Mouse (Mus musculus) ovary, postnatal 36 days (tissue): ENCODE data around the gene 4931406P16Rik.
A peak's percentile ranks its signal among the peaks of the same experiment; 100 is the strongest.

Experiments used
- DNase-seq: peaks from one replicate; pipeline ENCODE4 v3.0.0; 2022; ENCODE audit warnings: low spot score, mixed read lengths

Gene 4931406P16Rik

GRCm38 (mm10) chr7:34312786-34313442, 437 bp downstream of the 4931406P16Rik start:
- DNase-seq = no peak

- no peak for DNase-seq
Measured at GRCm38 (mm10) chr7:34309186-34309764, 4.1 kb downstream of the 4931406P16Rik start.

DNA sequence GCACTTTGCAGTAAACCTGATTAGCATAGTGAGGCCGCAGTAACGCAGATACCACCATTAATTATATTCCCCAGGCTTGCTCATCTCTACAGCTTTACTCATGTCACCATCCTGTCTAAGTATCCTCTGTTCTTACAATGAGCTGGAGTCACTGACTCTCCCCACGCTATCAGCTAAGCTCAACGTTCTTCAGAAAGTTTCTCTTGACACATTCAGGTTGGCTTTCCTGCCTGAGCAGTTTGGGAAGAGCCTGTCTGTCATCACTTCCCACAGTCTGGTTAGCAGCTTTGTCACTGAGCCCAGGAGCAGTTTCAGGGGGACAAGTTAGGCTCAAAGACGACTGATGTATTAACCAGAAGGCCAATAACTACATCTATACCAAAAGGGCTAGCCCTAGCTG, 4.8 kb downstream of the 4931406P16Rik start:
- DNase-seq = no peak

GRCm38 (mm10) chr7:34305454-34305853, 7.9 kb downstream of the 4931406P16Rik start:
- no peak for DNase-seq

- DNase-seq = no peak
Measured at GRCm38 (mm10) chr7:34302651-34303050, 10.7 kb downstream of the 4931406P16Rik start.

GRCm38 (mm10) chr7:34301952-34302351, 11.4 kb downstream of the 4931406P16Rik start:
- DNase-seq = no peak

GRCm38 (mm10) chr7:34298818-34299217, 14.5 kb downstream of the 4931406P16Rik start:
- DNase-seq = no peak

DNA sequence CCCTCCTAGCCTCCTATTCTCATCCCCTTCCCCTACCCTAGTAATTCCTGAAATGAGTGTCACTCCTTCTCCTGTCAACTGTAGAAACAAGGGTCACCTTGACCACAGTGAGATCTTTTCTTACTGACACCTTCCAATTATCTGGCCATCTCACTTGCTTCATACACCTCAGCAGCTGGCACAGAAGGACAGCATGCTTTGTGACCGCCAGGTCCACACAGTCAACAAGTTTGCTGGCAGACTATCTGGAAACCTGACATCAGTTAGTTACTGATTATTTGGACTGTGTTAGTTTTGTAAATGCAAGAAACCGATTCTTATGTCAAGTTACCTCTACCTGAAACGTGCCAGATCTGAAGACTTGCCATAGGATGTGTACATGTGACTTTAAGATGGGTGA, 17.2 kb downstream of the 4931406P16Rik start:
- no peak for DNase-seq

GRCm38 (mm10) chr7:34292633-34293032, 20.7 kb downstream of the 4931406P16Rik start:
- no peak for DNase-seq

GRCm38 (mm10) chr7:34291265-34291664, 22.1 kb downstream of the 4931406P16Rik start:
- DNase-seq = no peak

DNA sequence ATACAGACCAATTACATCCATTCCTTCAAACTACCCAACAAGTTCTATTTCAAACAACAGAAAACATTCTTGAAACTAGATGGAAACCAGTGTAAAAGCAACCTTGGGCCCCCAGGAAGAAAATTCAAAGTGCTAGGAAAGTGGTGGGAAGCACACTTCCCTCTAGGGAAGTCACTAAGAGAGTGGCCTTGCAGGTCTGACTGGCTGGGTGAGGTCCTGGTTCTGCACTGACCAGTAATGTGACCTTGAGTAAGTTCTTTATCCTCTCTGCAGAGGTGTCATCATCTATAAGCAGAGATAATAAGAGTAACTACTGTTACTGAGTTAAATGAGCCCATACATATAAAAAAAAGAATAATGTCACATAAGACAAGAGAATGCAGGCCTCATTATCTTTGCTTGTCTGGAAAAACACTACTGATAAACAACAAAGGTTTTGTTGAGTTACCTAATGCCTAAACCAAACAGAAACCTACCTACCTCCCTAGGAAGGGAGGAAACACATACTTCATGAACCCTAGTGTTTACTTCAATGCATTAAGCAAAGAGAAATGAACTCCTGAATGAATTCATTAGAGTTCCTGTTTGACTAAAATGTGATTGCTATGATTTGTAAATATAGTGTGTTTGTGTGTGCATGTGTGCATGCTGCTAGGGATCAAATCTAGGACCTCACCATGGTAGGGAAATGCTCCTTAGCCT, 22.8 kb downstream of the 4931406P16Rik start:
- DNase-seq = no peak

DNA sequence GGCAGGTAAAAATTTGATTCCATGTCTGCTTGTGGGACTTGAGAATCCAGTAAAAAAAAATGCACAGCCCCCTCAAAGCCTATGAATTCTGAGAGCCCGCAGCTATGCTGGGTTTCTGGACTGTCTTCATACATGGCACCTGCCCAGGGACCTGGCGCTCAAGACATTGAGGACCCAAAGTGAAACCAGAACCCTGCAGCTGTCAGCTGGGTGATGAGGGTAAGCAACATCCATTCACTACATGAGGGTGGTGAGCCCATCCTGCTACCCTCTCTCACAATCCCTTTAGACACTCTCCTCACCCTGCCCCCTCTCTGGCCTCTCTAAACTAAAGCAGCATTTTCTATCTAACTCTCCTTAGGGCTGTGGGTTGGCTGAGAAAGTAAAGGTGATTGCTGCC, 35.7 kb downstream of the 4931406P16Rik start:
- DNase-seq = no peak

- no peak for DNase-seq
Measured at GRCm38 (mm10) chr7:34276066-34276465, 37.3 kb downstream of the 4931406P16Rik start.

GRCm38 (mm10) chr7:34272465-34272864, 40.9 kb downstream of the 4931406P16Rik start:
- DNase-seq = no peak

DNA sequence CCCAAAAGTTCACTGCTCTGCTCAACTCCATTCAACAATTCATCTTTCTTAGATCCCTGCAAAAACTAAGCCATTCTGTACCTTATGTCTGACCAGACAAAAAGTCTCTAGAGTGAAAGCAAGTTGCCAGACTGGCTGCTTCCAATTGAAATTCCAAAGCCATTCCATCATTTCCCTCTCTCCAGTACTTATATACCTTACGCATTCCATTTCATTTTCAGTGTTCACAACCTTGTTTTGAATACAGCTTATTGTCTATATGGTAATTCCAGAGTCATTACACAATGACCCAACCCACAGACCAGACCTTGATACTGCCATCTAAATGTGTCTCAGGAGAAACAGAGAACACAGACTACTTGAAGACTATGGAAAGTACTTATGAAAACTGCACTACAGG, 44.9 kb downstream of the 4931406P16Rik start:
- DNase-seq = no peak

DNA sequence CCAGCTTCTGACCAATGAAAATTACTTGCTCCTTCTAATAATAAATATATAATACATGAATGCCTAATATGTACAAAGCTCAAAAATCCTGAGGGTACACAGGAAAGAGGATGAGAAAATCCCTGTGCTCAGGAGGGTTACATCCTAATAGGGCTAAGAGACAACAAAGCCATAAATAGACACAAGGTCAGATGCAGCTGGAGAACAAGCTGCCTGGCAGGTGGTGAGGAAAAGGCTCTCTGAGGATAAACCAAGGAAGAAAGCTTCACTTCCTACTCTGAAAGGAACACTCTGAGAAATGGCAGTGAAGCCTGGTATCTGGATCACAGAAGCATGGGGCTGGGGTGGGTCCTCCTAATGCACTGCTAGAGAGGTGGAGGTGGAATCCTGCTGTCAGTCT, 46.9 kb downstream of the 4931406P16Rik start:
- DNase-seq = no peak

GRCm38 (mm10) chr7:34265876-34266346, 47.4 kb downstream of the 4931406P16Rik start:
- peak; percentile 38 for DNase-seq

- DNase-seq = no peak
Measured at GRCm38 (mm10) chr7:34263437-34263836, 49.9 kb downstream of the 4931406P16Rik start.

GRCm38 (mm10) chr7:34258407-34258806, 54.9 kb downstream of the 4931406P16Rik start:
- no peak for DNase-seq

DNA sequence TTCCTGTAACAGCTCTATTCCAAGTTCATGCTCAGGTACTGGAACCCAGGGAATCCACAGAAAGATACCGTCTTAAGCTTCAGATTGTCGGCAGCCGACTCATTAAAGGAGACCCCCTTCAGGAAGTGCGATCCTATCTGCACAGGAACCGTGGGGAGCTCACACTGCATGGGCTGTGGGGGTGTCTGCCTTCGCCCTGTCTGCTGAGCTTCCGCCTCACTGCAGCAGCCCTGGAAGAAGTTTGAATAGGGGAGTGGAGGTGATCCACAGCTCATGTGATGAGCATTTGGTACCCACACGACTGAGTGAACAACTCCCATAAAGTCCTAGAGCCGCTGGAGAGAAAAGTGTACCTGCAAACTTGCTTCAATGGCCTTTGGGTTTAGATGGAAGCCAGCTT, 56.1 kb downstream of the 4931406P16Rik start:
- DNase-seq = no peak

DNA sequence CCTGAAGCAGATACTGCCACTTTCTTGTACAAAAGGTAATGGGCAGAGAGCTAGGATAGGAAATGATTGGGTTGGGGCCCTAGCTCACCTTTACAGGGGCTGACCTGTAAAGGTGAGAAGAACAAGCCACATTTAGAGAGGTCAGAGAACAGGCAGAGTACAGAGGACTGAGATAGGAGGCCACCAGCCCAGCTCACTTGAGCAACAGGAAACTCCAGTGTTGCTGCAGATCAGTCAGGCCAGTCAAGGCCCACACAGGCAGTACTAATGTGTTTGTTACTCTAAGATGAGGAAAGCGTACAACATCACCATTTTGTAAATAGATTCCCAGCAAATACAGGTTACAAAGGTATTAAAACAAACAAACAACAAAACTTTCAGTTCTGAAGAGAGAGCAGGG, 57.4 kb downstream of the 4931406P16Rik start:
- DNase-seq = no peak

GRCm38 (mm10) chr7:34255137-34255536, 58.2 kb downstream of the 4931406P16Rik start:
- DNase-seq = no peak

- no peak for DNase-seq
Measured at GRCm38 (mm10) chr7:34252030-34252429, 61.3 kb downstream of the 4931406P16Rik start.
